In genomic region chr13:103918432-103918831, GRCm38 (mm10) we compare ENCODE assay signal across 8 mouse cellular contexts. TPM values are rescaled to one million over a fixed set of nuclear protein-coding genes. Genes with fewer than 3 reads are reported as not detected.
DNase-seq lines count a peak whose midpoint lies in the region; ATAC-seq and TF ChIP-seq lines count a peak whose summit lies in the region.

No protein-coding gene starts in this region.

- TF ChIP-seq CTCF in bone marrow macrophage, adult 2 months (IDR thresholded peaks at IDR 0.05; ENCODE audit: low read depth, low read length) = no peak

- H3K27ac ChIP-seq in heart, embryonic 16.5 days (ENCODE audit: low read length) = no peak overlapping the region
- peak overlapping the region; percentile 6; the same call in 1 of the 2 replicates for H3K27ac ChIP-seq in bone marrow macrophage, adult 2 months (ENCODE audit: insufficient read depth, low read depth, low read length)
- H3K27ac ChIP-seq in hindbrain, embryonic 14.5 days = no peak overlapping the region
- no peak overlapping the region for H3K27ac ChIP-seq in midbrain, embryonic 13.5 days

- ATAC-seq in heart, embryonic 16.5 days (replicated peaks; ENCODE audit: extremely low read depth, insufficient read depth, low FRiP score) = no peak
- ATAC-seq in hindbrain, embryonic 14.5 days (ENCODE audit: low FRiP score) = no peak
- ATAC-seq in midbrain, embryonic 13.5 days = no peak

- H3K9me3 ChIP-seq in heart, embryonic 16.5 days (replicated peaks; ENCODE audit: control insufficient read depth, low read length) = no peaks in the 10 kb centered on the region
- no peaks in the 10 kb centered on the region for H3K9me3 ChIP-seq in hindbrain, embryonic 14.5 days (ENCODE audit: control insufficient read depth, low read length)
- no peaks in the 10 kb centered on the region for H3K9me3 ChIP-seq in midbrain, embryonic 13.5 days

- H3K36me3 ChIP-seq in heart, embryonic 16.5 days (ENCODE audit: control insufficient read depth, insufficient read depth) = no peaks in the 10 kb centered on the region
- H3K36me3 ChIP-seq in hindbrain, embryonic 14.5 days (replicated peaks; ENCODE audit: control insufficient read depth, insufficient read depth) = no peaks in the 10 kb centered on the region
- H3K36me3 ChIP-seq in midbrain, embryonic 13.5 days = no peaks in the 10 kb centered on the region

- intact Hi-C loops in left cerebral cortex, postnatal 36 days (cut with DNase I) = no loop called here

- TF ChIP-seq POLR2A in bone marrow macrophage, adult 2 months (IDR thresholded peaks at IDR 0.05; ENCODE audit: borderline replicate concordance, low read depth, low read length) = no peak

- WGBS in heart, embryonic 16.5 days = 21% methylated on average over 3 of the region's 3 CpGs
- 18% methylated on average over 3 of the region's 3 CpGs for WGBS in hindbrain, embryonic 14.5 days
- 20% methylated on average over 3 of the region's 3 CpGs for WGBS in midbrain, embryonic 13.5 days

- H3K9ac ChIP-seq in heart, embryonic 16.5 days (ENCODE audit: low read length) = peak overlapping the region; percentile 99
- H3K9ac ChIP-seq in hindbrain, embryonic 14.5 days = peak overlapping the region; percentile 98
- peak overlapping the region; percentile 98 for H3K9ac ChIP-seq in midbrain, embryonic 13.5 days (replicated peaks)

- H3K4me1 ChIP-seq in heart, embryonic 16.5 days (ENCODE audit: control insufficient read depth, insufficient read depth, low read length) = peaks cover 17% of the 10 kb centered on the region
- peaks cover 23% of the 10 kb centered on the region for H3K4me1 ChIP-seq in bone marrow macrophage, adult 2 months (ENCODE audit: control insufficient read depth, insufficient read depth, low read length)
- peaks cover 33% of the 10 kb centered on the region for H3K4me1 ChIP-seq in hindbrain, embryonic 14.5 days (replicated peaks; ENCODE audit: control insufficient read depth, insufficient read depth, low read length)
- peaks cover 40% of the 10 kb centered on the region for H3K4me1 ChIP-seq in midbrain, embryonic 13.5 days (replicated peaks)

- H3K4me3 ChIP-seq in heart, embryonic 16.5 days (ENCODE audit: low read length) = peak overlapping the region; percentile 71
- H3K4me3 ChIP-seq in bone marrow macrophage, adult 2 months (ENCODE audit: insufficient read depth, low read length) = peak overlapping the region; percentile 23
- peak overlapping the region; percentile 70 for H3K4me3 ChIP-seq in hindbrain, embryonic 14.5 days (replicated peaks; ENCODE audit: low read length)
- peak overlapping the region; percentile 94 for H3K4me3 ChIP-seq in midbrain, embryonic 13.5 days (replicated peaks)

- DNase-seq in heart, adult 11 months = no peak
- DNase-seq in hindbrain, embryonic 14.5 days (ENCODE audit: low spot score) = no peak
- DNase-seq in left cerebral cortex, postnatal 36 days (ENCODE audit: low spot score in 2 of 2) = no peak
- no peak for DNase-seq in layer of hippocampus, postnatal 10 days (ENCODE audit: low spot score in 2 of 2)
- DNase-seq in urinary bladder, postnatal 25 days (ENCODE audit: low spot score) = no peak

- H3K27me3 ChIP-seq in heart, embryonic 16.5 days (ENCODE audit: control insufficient read depth, insufficient read depth, low read length) = no peaks in the 10 kb centered on the region
- no peaks in the 10 kb centered on the region for H3K27me3 ChIP-seq in hindbrain, embryonic 14.5 days (ENCODE audit: control insufficient read depth, insufficient read depth, low read length)
- H3K27me3 ChIP-seq in midbrain, embryonic 13.5 days = no peaks in the 10 kb centered on the region

- peak overlapping the region; percentile 91 for H3K4me2 ChIP-seq in heart, embryonic 16.5 days (ENCODE audit: low read depth, low read length)
- peak overlapping the region; percentile 87 for H3K4me2 ChIP-seq in hindbrain, embryonic 14.5 days (replicated peaks)
- peak overlapping the region; percentile 91 for H3K4me2 ChIP-seq in midbrain, embryonic 13.5 days (replicated peaks)

RNA-seq across cellular contexts. Expression of gene Erbin, which starts 1.9 kb away (rescaled TPM):
- polyA plus RNA-seq in heart, embryonic 16.5 days (2015; fragmentation: Nextera tagmentation; extraction: Ambion mirVana) = 10.2 TPM in 2 replicates
- 77.5 and 87.0 TPM in 2 replicates for polyA plus RNA-seq in bone marrow macrophage, adult 2 months (2012; ENCODE audit: insufficient read depth, insufficient read length, missing spikeins)
- polyA plus RNA-seq in hindbrain, embryonic 14.5 days (2014; fragmentation: Nextera tagmentation; extraction: Ambion mirVana) = 15.0 and 16.5 TPM in 2 replicates
- 12.0 and 12.2 TPM in 2 replicates for polyA plus RNA-seq in midbrain, embryonic 13.5 days (2015; fragmentation: Nextera tagmentation; extraction: Ambion mirVana)
- total RNA-seq in left cerebral cortex, postnatal 36 days (2021) = 10 to 100 TPM; 37.6 to 42.5 TPM
- 10 to 100 TPM; 35.0 to 37.3 TPM for total RNA-seq in layer of hippocampus, postnatal 10 days (2021)

Comparison
In these comparisons a context has a peak if more than half of its experiments do, and no peak if none do; other contexts are left out.
1. H3K4me3 ChIP-seq: peak in every context shown above with its lines; median percentile 94 in midbrain, embryonic 13.5 days; 71 in heart, embryonic 16.5 days; 70 in hindbrain, embryonic 14.5 days; 23 in bone marrow macrophage, adult 2 months.